Mouse (Mus musculus): ENCODE measurements around the gene Smg6. TPM values are rescaled to one million over a fixed set of nuclear protein-coding genes. Genes with fewer than 3 reads are reported as not detected.
A peak's percentile ranks its signal among the peaks of the same experiment; 100 is the strongest.

Gene Smg6
- total RNA-seq, 2 experiments from 2014 or later = 27.2 to 31.2 TPM

DNA sequence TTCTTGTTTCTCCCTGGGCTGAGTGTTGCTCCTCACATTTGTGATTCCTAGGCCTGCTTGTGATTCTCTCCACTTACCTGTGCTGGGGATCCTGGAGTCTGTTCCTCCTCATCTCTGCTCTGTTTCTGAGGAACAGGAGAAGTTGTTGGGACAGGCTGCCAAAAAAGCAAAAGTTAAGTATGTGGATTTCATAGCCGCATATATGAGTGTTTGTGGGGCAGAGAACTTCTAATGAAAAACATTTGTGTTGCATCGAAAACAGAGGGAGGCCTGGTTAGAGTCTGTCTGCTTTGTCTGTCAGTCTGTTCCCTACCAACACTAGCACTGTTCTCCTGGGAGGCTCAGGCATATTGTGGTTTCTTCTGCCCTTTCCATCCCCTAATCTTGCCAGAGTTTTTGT is 148.1 kb downstream of the Smg6 start:
- intact Hi-C loops (cut with DNase I) = no loop called here

DNA sequence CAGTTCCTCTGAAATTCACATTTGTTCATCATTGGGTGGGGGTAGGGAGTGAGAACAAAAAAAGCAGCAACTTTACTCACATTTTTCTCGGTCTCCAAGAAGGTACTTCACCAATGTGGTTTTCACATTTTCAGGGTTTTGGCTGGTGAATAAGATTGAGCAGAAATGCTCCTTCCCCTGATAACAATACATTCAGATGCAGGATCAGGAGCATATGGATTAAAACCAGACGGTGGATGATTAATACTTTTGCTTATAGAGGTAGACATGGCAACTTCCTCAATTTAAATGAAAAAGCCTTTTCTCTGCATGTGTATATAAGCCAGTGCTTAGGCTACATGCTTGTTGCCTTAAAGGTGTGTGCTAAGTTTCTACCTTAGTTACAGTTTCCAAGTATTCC is 148.9 kb downstream of the Smg6 start:
- no peak for DNase-seq (ENCODE audit: low spot score in 2 of 2)
- intact Hi-C loops (cut with DNase I) = no loop called here

More for the DNA sequence above, 148.1 kb downstream of the Smg6 start:
- DNase-seq (ENCODE audit: low spot score in 2 of 2) = no peak

DNA sequence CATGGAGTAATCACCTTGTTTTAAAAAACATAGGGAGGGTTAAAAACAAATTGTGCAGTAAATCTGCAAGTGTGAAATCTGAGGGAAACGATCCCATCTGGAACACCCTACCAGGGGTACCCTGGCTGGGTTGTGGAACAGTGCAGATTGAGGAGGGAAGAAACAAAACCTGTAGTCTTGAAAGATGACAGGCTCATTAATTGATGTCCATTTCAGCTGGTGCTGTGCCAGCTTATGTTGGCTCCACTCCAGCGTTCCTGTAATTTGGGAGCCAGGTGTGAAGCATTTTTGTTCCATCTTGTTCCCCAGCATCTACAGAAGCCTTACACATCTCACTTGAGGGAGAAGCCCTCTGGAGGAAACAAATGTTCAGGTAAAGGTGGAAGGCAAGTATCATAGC is 153.0 kb downstream of the Smg6 start:
- no peak for DNase-seq (ENCODE audit: low spot score in 2 of 2)
- intact Hi-C loops (cut with DNase I) = no loop called here

- DNase-seq (ENCODE audit: low spot score in 2 of 2) = no peak
- intact Hi-C loops (cut with DNase I) = no loop called here
Measured at GRCm38 (mm10) chr11:75083031-75083430, 157.4 kb downstream of the Smg6 start.

DNA sequence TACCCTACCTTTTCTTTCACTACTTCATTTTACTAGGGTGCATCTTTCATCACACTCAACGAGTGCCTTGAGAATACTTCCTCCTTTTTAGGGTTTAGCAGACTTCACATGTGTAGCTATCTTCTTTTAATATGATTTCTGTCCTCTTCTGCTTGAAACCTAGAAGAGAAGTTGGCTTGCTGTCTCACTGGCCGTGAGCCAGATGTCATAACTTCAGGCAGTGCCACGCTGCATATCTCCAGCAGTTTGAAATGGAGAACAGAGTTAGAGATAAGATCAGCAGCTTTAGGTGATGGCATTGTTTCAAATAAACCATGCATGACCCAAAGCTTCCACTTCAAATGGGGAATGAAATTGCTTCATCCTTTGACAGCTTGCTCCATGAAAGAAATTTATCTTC is 166.5 kb downstream of the Smg6 start:
- intact Hi-C loops (cut with DNase I) = no loop called here
- no peak for DNase-seq (ENCODE audit: low spot score in 2 of 2)

DNA sequence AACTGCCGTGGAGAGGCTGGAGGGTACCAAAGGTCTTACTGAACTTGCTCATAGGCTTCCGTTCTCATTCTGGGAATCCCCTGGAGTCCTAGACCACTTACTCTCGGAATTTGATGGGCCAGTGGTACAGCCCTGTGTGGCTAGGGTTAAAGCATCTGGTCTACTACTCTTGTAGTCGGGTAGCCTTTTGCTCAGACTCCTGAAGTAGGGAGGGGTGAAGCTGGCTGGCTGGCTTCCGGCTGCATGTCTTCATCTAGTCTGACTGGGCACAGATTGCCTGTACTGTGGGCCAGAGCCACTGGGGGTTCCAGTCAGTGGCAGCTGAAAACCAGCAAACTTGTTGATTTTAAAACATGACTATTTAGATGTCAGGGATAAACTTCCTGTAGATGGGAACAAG is 167.0 kb downstream of the Smg6 start:
- intact Hi-C loops (cut with DNase I) = no loop called here
- no peak for DNase-seq (ENCODE audit: low spot score in 2 of 2)

GRCm38 (mm10) chr11:75094759-75095158 is 169.1 kb downstream of the Smg6 start:
- no peak for DNase-seq (ENCODE audit: low spot score in 2 of 2)
- intact Hi-C loops (cut with DNase I) = no loop called here

DNA sequence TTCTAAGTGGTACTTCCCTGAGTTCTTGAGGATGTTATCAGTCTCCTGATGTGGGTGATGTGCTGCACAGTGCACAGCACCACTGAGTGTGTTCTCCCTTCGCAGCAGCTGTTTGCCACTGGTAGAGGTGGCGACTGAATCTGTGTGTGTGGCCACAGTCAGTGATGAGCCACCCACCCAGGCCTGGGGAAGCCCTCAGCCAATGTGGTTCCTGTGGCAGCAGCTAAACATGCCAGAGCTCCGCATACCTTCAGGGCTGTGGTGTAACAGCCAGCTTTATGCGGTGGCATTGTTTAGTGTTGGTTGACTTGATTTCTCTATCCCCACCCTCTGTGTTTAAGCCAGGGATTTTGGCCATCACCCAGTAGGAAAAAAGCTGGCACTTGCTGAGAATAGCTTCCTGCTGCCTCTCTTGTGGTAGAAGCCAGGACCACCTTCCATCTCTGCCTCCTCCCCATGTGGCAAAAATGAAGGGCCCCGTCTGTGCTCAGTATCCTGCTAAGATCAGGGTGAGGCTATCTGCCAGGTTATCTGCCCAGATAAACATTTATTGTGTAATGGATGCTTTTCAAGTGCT is 177.2 kb downstream of the Smg6 start:
- no peak for DNase-seq (ENCODE audit: low spot score in 2 of 2)
- intact Hi-C loops (cut with DNase I) = no loop called here

DNA sequence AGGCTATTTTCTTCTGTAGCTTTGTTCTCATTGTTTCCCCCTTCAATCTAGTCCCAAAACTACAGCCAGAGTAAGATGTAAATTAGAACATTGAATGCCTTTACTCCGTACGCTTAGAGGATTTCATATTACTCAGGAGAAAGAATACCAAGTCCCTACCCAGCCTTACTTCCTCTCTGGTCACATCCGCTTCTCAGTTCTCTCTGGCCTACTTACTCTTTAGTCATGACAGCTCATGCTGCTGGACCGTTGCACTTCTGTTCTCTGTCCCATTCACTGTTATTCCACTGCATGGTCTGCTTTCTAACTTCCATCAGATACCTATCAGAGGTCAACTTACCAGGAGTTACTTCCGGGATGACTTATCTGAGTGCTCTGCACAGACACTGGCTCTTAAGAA is 181.0 kb downstream of the Smg6 start:
- no peak for DNase-seq (ENCODE audit: low spot score in 2 of 2)
- intact Hi-C loops (cut with DNase I) = no loop called here

- intact Hi-C loops (cut with DNase I) = no loop called here
- DNase-seq (ENCODE audit: low spot score in 2 of 2) = no peak
Measured at GRCm38 (mm10) chr11:75108909-75109308, 183.3 kb downstream of the Smg6 start.

DNA sequence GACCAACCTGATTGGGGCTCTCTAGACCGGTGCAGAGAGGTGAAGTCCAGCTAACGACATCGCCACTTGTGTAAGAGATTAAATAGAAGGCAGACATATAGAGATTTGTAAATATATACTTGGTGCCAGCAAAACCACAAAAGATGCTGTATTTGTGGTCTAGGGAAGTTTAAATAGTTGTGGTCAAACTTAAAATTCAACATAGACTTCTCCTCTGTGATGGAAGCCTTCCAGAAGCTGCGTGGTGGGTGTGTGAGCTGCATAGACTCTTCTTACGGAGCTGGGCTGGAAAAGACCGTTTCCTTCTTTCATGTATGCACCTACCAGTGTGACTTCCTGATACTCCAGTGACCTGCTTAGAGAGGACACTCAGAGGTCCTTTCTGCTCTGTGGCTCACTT is 190.8 kb downstream of the Smg6 start:
- DNase-seq (ENCODE audit: low spot score in 2 of 2) = no peak
- intact Hi-C loops (cut with DNase I) = no loop called here

DNA sequence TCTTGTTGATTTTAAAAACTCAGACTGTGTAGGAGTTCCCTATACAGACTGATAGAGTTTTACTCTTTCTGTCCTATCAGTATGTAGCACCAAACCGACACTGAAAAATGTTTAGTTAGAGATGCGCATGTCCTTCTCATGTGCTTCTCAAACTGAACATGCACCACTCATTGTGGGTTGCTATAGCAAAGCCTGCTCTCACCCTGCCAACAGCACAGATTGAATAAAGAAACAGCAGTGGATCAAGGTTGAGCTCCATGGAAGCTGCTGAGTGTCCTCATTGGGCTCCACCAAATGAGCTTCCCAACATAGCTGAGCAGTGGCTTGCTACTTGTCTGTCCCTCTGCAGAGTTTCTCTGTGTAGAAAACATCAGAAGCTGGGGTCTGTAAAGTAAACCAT is 192.5 kb downstream of the Smg6 start:
- peak; percentile 23 to 27 for DNase-seq (ENCODE audit: low spot score in 2 of 2)

GRCm38 (mm10) chr11:75119298-75119697 is 193.7 kb downstream of the Smg6 start:
- peak; percentile 63 to 78 for DNase-seq (ENCODE audit: low spot score in 2 of 2)
- intact Hi-C loops (cut with DNase I) = no loop called here

More for the DNA sequence above, 192.5 kb downstream of the Smg6 start:
- intact Hi-C loops (cut with DNase I) = no loop called here

DNA sequence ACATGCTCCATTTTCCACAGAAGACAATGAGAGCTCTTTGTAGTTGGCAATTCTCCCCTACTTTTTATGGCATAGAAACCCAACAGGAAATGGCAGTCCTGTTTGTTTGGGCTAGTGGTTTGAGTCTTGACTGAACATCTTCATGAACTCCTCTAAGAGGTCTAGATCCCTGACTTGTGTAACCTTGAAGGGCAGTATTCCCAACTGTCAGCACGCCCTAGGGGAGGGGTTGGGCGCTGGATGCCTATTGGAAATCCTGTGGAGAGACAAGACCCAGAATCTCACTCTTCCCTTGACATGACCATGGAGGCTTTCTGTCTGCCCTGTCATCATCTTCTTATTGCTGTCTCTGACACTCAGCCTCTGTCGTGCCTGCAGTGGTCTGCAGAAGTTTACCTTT is 194.2 kb downstream of the Smg6 start:
- intact Hi-C loops (cut with DNase I) = no loop called here

DNA sequence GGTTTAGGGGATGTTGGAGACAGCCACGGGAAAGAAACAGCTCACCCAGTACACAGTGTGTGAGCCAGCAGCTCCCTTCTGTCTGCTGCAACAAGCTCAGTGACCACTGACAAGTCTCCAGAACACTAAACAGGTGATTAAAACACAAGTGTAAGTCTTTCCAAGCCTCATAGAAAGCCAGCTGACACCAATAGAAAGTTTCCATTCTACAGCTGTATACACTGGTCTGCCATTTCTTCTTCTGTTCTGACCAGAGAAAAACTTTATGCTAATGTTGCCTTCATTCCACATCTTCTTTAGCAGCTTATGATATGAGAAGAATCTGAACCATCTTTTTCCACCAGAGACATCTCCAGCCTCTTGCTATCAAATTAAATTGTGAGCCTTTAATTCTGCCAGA is 195.7 kb downstream of the Smg6 start:
- intact Hi-C loops (cut with DNase I) = no loop called here
- DNase-seq (ENCODE audit: low spot score in 2 of 2) = no peak

More for the DNA sequence above, 194.2 kb downstream of the Smg6 start:
- DNase-seq (ENCODE audit: low spot score in 2 of 2) = no peak

GRCm38 (mm10) chr11:75124406-75124805 is 198.8 kb downstream of the Smg6 start:
- intact Hi-C loops (cut with DNase I) = no loop called here
- no peak for DNase-seq (ENCODE audit: low spot score in 2 of 2)

GRCm38 (mm10) chr11:75126384-75126783 is 200.8 kb downstream of the Smg6 start:
- intact Hi-C loops (cut with DNase I) = no loop called here
- DNase-seq (ENCODE audit: low spot score in 2 of 2) = no peak

- DNase-seq (ENCODE audit: low spot score in 2 of 2) = no peak
- intact Hi-C loops (cut with DNase I) = no loop called here
Measured at GRCm38 (mm10) chr11:75129481-75129880, 203.9 kb downstream of the Smg6 start.

GRCm38 (mm10) chr11:75131300-75131699 is 205.7 kb downstream of the Smg6 start:
- intact Hi-C loops (cut with DNase I) = loop anchor here (10.0 kb wide), 1 partner anchor 146 kb away; no protein-coding TSS in a partner anchor
- DNase-seq (ENCODE audit: low spot score in 2 of 2) = no peak

DNA sequence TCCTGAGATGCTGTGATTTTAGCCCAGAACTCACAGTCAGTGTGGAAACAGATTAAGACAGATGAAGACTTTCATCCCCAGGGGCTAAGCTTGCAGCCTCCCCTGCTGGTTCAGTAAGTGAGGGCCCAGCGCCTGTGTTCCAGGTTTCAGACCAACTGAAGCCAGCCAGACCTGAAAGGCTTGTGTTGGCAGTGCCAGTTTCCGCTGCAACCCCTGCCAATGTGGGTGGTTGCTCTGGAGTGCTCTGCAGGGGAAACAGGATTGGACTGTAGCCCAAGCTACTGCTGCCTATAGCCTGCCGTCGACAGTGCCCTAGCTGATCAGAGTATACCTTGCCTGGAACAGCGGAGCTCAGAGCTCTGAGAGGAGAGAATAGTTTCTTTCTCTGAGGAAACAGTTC is 206.7 kb downstream of the Smg6 start:
- intact Hi-C loops (cut with DNase I) = loop anchor here (10.0 kb wide), 1 partner anchor 147 kb away; no protein-coding TSS in a partner anchor
- peak; percentile 35 to 64 for DNase-seq (ENCODE audit: low spot score in 2 of 2)

DNA sequence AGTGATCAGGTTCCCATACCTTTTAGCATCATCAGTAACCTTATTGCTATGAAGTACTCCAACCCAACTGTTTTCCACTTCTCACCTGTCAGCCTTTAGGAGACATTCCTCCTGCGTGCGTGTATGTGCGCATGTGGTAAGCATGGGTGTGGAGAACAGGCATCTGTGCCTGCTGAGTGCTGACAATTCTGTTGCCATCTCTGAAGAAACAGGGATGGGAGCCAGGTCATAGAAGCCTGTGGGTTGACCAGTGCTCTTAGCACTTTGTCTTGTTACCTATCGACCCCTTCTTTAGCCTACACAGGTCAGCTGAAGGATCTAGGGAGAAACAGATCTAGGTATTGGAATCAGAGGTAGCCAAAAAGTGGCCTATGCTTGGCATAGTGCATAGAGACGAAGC is 207.8 kb downstream of the Smg6 start:
- intact Hi-C loops (cut with DNase I) = loop anchor here (10.0 kb wide), 1 partner anchor 149 kb away; no protein-coding TSS in a partner anchor

DNA sequence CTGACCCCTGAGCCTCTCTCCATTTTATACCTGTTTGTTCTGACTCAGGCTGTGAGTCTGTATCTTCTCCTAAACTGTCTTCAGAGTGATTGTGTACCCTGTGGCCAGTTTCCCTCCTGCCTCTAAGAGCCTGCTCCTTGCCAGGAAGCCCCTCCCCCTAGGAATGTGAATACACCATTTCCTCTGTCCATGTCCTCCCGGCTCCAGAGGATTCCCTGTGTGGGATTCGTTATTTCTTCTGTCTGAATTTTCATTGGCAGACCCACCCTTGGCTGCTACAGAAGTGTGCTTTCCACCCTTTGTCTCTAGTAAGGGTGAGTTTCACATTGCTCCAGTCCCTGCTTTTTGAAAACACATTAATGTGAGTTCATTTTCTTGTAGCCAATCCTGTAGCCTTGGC is 208.3 kb downstream of the Smg6 start:
- intact Hi-C loops (cut with DNase I) = loop anchor here (10.0 kb wide), 1 partner anchor 149 kb away; no protein-coding TSS in a partner anchor
- DNase-seq (ENCODE audit: low spot score in 2 of 2) = no peak

More for the DNA sequence above, 207.8 kb downstream of the Smg6 start:
- no peak for DNase-seq (ENCODE audit: low spot score in 2 of 2)

Measured in left cerebral cortex, postnatal 36 days (tissue).